Mouse (Mus musculus): ENCODE measurements around the gene Zfp36l1. TPM values are rescaled to one million over a fixed set of nuclear protein-coding genes. Genes with fewer than 3 reads are reported as not detected.

The Zfp36l1 gene
- polyA plus RNA-seq, 1 experiment = 4.7 TPM

GRCm38 (mm10) chr12:80125316-80125715 is 12.5 kb upstream of the Zfp36l1 start:
- no peak for TF ChIP-seq MAX (IDR thresholded peaks at IDR 0.05)
- no peak for TF ChIP-seq FOSL1 (IDR thresholded peaks at IDR 0.05; ENCODE audit: insufficient read depth, low read length, poor library complexity, severe bottlenecking)
- no peak for TF ChIP-seq CTCF (IDR thresholded peaks at IDR 0.05; ENCODE audit: control insufficient read depth, insufficient read depth, insufficient read length)
- no peak for TF ChIP-seq USF1 (IDR thresholded peaks at IDR 0.05; ENCODE audit: low read depth)
- TF ChIP-seq MYOG (IDR thresholded peaks at IDR 0.05; ENCODE audit: control insufficient read depth, extremely low read depth, insufficient read length) = no peak
- no peak for TF ChIP-seq CEBPB (IDR thresholded peaks at IDR 0.05; ENCODE audit: low read depth)
- no peak for TF ChIP-seq MYOD1 (IDR thresholded peaks at IDR 0.05; ENCODE audit: control insufficient read depth, insufficient read length, low read depth)
- Histone ChIP-seq H3K4me3 (ENCODE audit: insufficient read depth, poor library complexity, severe bottlenecking) (no peak overlapping the region), H3K79me3 (ENCODE audit: low read depth) (no peaks in the 10 kb centered on the region), H3K27me3 (ENCODE audit: control insufficient read depth, insufficient read depth, insufficient read length) (no peaks in the 10 kb centered on the region), H3K79me2 (ENCODE audit: control insufficient read depth, insufficient read depth) (no peaks in the 10 kb centered on the region), H3K36me3 (ENCODE audit: control insufficient read depth, insufficient read depth) (no peaks in the 10 kb centered on the region), H3ac (ENCODE audit: control insufficient read depth, insufficient read length, low read depth) (no peak overlapping the region)

DNA sequence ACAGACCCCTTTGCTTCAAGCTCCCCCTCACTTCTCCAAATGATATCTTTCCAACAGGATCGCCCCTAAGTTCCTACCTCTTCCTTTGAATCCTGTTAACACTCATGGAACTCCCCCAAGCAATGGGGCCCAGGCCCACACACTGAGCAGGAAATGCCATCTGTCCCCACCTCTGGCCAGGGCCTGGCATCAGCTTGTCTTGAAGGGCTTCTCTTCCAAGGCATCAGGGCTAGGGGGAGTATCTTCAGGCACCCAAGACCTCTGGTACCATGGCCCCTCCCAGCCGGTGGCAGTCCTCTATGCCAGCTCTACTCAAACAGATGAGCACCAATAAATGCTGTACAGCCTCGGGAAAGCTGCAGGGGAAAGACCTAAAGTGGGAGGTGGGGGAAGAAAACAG is 11.9 kb upstream of the Zfp36l1 start:
- no peak overlapping the region for H3K4me3 ChIP-seq (ENCODE audit: insufficient read depth, poor library complexity, severe bottlenecking)
- no peak overlapping the region for H3ac ChIP-seq (ENCODE audit: control insufficient read depth, insufficient read length, low read depth)
- no peaks in the 10 kb centered on the region for H3K27me3 ChIP-seq (ENCODE audit: control insufficient read depth, insufficient read depth, insufficient read length)
- no peaks in the 10 kb centered on the region for H3K79me3 ChIP-seq (ENCODE audit: low read depth)
- no peaks in the 10 kb centered on the region for H3K79me2 ChIP-seq (ENCODE audit: control insufficient read depth, insufficient read depth)
- no peaks in the 10 kb centered on the region for H3K36me3 ChIP-seq (ENCODE audit: control insufficient read depth, insufficient read depth)
- no peak for TF ChIP-seq CTCF (IDR thresholded peaks at IDR 0.05; ENCODE audit: control insufficient read depth, insufficient read depth, insufficient read length)
- no peak for TF ChIP-seq MYOD1 (IDR thresholded peaks at IDR 0.05; ENCODE audit: control insufficient read depth, insufficient read length, low read depth)
- TF ChIP-seq CEBPB (IDR thresholded peaks at IDR 0.05; ENCODE audit: low read depth) = no peak
- no peak for TF ChIP-seq FOSL1 (IDR thresholded peaks at IDR 0.05; ENCODE audit: insufficient read depth, low read length, poor library complexity, severe bottlenecking)
- TF ChIP-seq MYOG (IDR thresholded peaks at IDR 0.05; ENCODE audit: control insufficient read depth, extremely low read depth, insufficient read length) = no peak
- no peak for TF ChIP-seq USF1 (IDR thresholded peaks at IDR 0.05; ENCODE audit: low read depth)
- no peak for TF ChIP-seq MAX (IDR thresholded peaks at IDR 0.05)

- Histone ChIP-seq H3K4me3 (ENCODE audit: insufficient read depth, poor library complexity, severe bottlenecking) (no peak overlapping the region), H3ac (ENCODE audit: control insufficient read depth, insufficient read length, low read depth) (no peak overlapping the region), H3K27me3 (ENCODE audit: control insufficient read depth, insufficient read depth, insufficient read length) (no peaks in the 10 kb centered on the region), H3K36me3 (ENCODE audit: control insufficient read depth, insufficient read depth) (no peaks in the 10 kb centered on the region), H3K79me2 (ENCODE audit: control insufficient read depth, insufficient read depth) (no peaks in the 10 kb centered on the region), H3K79me3 (ENCODE audit: low read depth) (no peaks in the 10 kb centered on the region)
- TF ChIP-seq CEBPB (IDR thresholded peaks at IDR 0.05; ENCODE audit: low read depth) = no peak
Measured at GRCm38 (mm10) chr12:80124211-80124610, 11.4 kb upstream of the Zfp36l1 start.

DNA sequence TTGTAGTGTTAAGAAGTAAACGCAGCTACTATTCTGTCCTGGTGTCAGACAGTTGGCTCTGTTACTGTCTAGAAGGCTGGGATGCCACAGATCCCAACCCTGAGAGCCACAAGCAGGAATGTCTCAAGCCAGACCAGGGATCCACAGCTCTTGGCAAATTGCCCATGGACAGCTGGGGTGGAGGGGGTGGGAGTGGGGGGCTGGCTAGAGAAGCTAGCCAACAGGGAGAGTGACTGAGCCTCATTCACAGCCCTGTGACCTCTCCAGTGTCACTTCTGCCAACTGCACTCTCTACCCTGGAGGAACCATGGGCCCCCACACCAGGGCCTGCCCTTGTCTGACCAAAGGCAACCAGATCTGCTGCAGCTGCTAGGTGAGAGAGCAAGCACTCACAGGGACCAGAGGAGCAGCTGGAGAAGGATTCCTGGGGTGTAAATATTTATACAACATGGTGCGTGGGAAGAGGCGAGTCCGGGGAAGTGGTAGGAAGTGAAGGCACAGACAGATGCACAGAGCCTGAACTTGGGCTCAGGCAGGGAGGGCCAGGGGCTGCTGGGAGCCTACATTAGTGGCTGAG is 10.5 kb upstream of the Zfp36l1 start:
- Histone ChIP-seq H3K79me2 (ENCODE audit: control insufficient read depth, insufficient read depth) (no peaks in the 10 kb centered on the region), H3K27me3 (ENCODE audit: control insufficient read depth, insufficient read depth, insufficient read length) (no peaks in the 10 kb centered on the region), H3K79me3 (ENCODE audit: low read depth) (no peaks in the 10 kb centered on the region), H3K36me3 (ENCODE audit: control insufficient read depth, insufficient read depth) (no peaks in the 10 kb centered on the region), H3K4me3 (ENCODE audit: insufficient read depth, poor library complexity, severe bottlenecking) (no peak overlapping the region), H3ac (ENCODE audit: control insufficient read depth, insufficient read length, low read depth) (no peak overlapping the region)
- TF ChIP-seq MYOG (IDR thresholded peaks at IDR 0.05; ENCODE audit: control insufficient read depth, extremely low read depth, insufficient read length) (no peak), CTCF (IDR thresholded peaks at IDR 0.05; ENCODE audit: control insufficient read depth, insufficient read depth, insufficient read length) (no peak), MAX (IDR thresholded peaks at IDR 0.05) (no peak), USF1 (IDR thresholded peaks at IDR 0.05; ENCODE audit: low read depth) (no peak), MYOD1 (IDR thresholded peaks at IDR 0.05; ENCODE audit: control insufficient read depth, insufficient read length, low read depth) (no peak), FOSL1 (IDR thresholded peaks at IDR 0.05; ENCODE audit: insufficient read depth, low read length, poor library complexity, severe bottlenecking) (no peak), CEBPB (IDR thresholded peaks at IDR 0.05; ENCODE audit: low read depth) (no peak)

- TF ChIP-seq MAX (IDR thresholded peaks at IDR 0.05) (no peak), CTCF (IDR thresholded peaks at IDR 0.05; ENCODE audit: control insufficient read depth, insufficient read depth, insufficient read length) (no peak)
- Histone ChIP-seq H3K4me3 (ENCODE audit: insufficient read depth, poor library complexity, severe bottlenecking) (no peak overlapping the region), H3K79me2 (ENCODE audit: control insufficient read depth, insufficient read depth) (no peaks in the 10 kb centered on the region), H3K79me3 (ENCODE audit: low read depth) (no peaks in the 10 kb centered on the region), H3K36me3 (ENCODE audit: control insufficient read depth, insufficient read depth) (no peaks in the 10 kb centered on the region), H3K27me3 (ENCODE audit: control insufficient read depth, insufficient read depth, insufficient read length) (no peaks in the 10 kb centered on the region), H3ac (ENCODE audit: control insufficient read depth, insufficient read length, low read depth) (no peak overlapping the region)
Measured at GRCm38 (mm10) chr12:80121438-80121837, 8.6 kb upstream of the Zfp36l1 start.

- TF ChIP-seq USF1 (IDR thresholded peaks at IDR 0.05; ENCODE audit: low read depth) (no peak), FOSL1 (IDR thresholded peaks at IDR 0.05; ENCODE audit: insufficient read depth, low read length, poor library complexity, severe bottlenecking) (no peak), MAX (IDR thresholded peaks at IDR 0.05) (no peak), MYOD1 (IDR thresholded peaks at IDR 0.05; ENCODE audit: control insufficient read depth, insufficient read length, low read depth) (no peak), MYOG (IDR thresholded peaks at IDR 0.05; ENCODE audit: control insufficient read depth, extremely low read depth, insufficient read length) (no peak), CEBPB (IDR thresholded peaks at IDR 0.05; ENCODE audit: low read depth) (no peak), CTCF (IDR thresholded peaks at IDR 0.05; ENCODE audit: control insufficient read depth, insufficient read depth, insufficient read length) (no peak)
- H3K36me3 ChIP-seq (ENCODE audit: control insufficient read depth, insufficient read depth) = no peaks in the 10 kb centered on the region
- no peaks in the 10 kb centered on the region for H3K79me3 ChIP-seq (ENCODE audit: low read depth)
- H3K4me3 ChIP-seq (ENCODE audit: insufficient read depth, poor library complexity, severe bottlenecking) = no peak overlapping the region
- no peaks in the 10 kb centered on the region for H3K27me3 ChIP-seq (ENCODE audit: control insufficient read depth, insufficient read depth, insufficient read length)
- no peaks in the 10 kb centered on the region for H3K79me2 ChIP-seq (ENCODE audit: control insufficient read depth, insufficient read depth)
- H3ac ChIP-seq (ENCODE audit: control insufficient read depth, insufficient read length, low read depth) = no peak overlapping the region
Measured at GRCm38 (mm10) chr12:80118588-80118987, 5.8 kb upstream of the Zfp36l1 start.
